Mouse (Mus musculus) stomach, postnatal 0 days (tissue): Measurements from ENCODE around the gene Kif3a. TPM values are rescaled to one million over a fixed set of nuclear protein-coding genes. Genes with fewer than 3 reads are reported as not detected.
A peak's percentile ranks its signal among the peaks of the same experiment; 100 is the strongest.

Source experiments
- ATAC-seq: fragments of 200-750 bp; cut with Nextera tagmentation; 2 replicates; pipeline ENCODE4 v1.8.0; 2017; ENCODE audit not compliant: low FRiP score, low TSS enrichment
- DNase-seq: peaks from one replicate; pipeline ENCODE4 v3.0.0-alpha.2; 2016; ENCODE audit warnings: low spot score
- H3K27ac ChIP-seq: fragments of 300-500 bp; sonication (generic); replicated peaks from 2 replicates; pipeline ENCODE4 v1.5.1; 2014; ENCODE audit warnings: mild to moderate bottlenecking, control low read depth
- H3K27me3 ChIP-seq: fragments of 300-500 bp; sonication (generic); 2 replicates; pipeline ENCODE4 v1.6.1; 2014; ENCODE audit warnings: low read length; ENCODE audit not compliant: control insufficient read depth, insufficient read depth
- H3K36me3 ChIP-seq: fragments of 300-500 bp; sonication (generic); 2 replicates; pipeline ENCODE4 v1.6.1; 2014; ENCODE audit warnings: low read length, mixed read lengths; ENCODE audit not compliant: control insufficient read depth, insufficient read depth
- H3K4me1 ChIP-seq: fragments of 300-500 bp; sonication (generic); replicated peaks from 2 replicates; pipeline ENCODE4 v1.6.1; 2014; ENCODE audit warnings: antibody characterized with exemption; ENCODE audit not compliant: control insufficient read depth, insufficient read depth
- H3K4me2 ChIP-seq: fragments of 300-500 bp; sonication (generic); replicated peaks from 2 replicates; pipeline ENCODE4 v1.6.1; 2014; ENCODE audit warnings: low read depth, mild to moderate bottlenecking, control low read depth, moderate library complexity
- H3K4me3 ChIP-seq: fragments of 300-500 bp; sonication (generic); 2 replicates; pipeline ENCODE4 v1.5.1; 2014; ENCODE audit warnings: low read depth, low read length, control low read depth
- H3K9ac ChIP-seq: fragments of 300-500 bp; sonication (generic); 2 replicates; pipeline ENCODE4 v1.6.1; 2014; ENCODE audit warnings: mild to moderate bottlenecking, low read length, control low read depth, mixed read lengths
- H3K9me3 ChIP-seq: fragments of 300-500 bp; sonication (generic); 2 replicates; pipeline ENCODE4 v1.6.1; 2016; ENCODE audit warnings: low read length; ENCODE audit not compliant: control insufficient read depth
- CTCF ChIP-seq: IDR thresholded peaks from 2 replicates; pipeline ENCODE4 v1.5.1; 2016; ENCODE audit warnings: antibody characterized with exemption, low read depth, mild to moderate bottlenecking, moderate library complexity
- EP300 ChIP-seq: optimal IDR thresholded peaks from 2 replicates; pipeline ENCODE3; 2016; ENCODE audit warnings: antibody characterized with exemption
- WGBS: fragments of 180-500 bp; shearing (Covaris S2); extraction: QIAGEN DNeasy Blood & Tissue Kit; methylation state at CpG from one replicate; pipeline ENCODE4 v1.1.7; 2014; 5-methylcytosine and 5-hydroxymethylcytosine counted together
- polyA plus RNA-seq: library from polyadenylated mRNA; unstranded; fragments of >200 nt; fragmentation: Nextera tagmentation; extraction: Ambion mirVana; gene quantifications from 2 replicates; pipeline ENCODE4 v1.2.1, GENCODE M21; 2015

The Kif3a gene
- polyA plus RNA-seq, 1 experiment from 2014 or later: 25.3 TPM

- Histone ChIP-seq H3K36me3 (no peaks in the 10 kb centered on the region), H3K27ac (no peak overlapping the region), H3K4me2 (no peak overlapping the region), H3K27me3 (no peaks in the 10 kb centered on the region), H3K9ac (no peak overlapping the region), H3K4me1 (peaks cover 2% of the 10 kb centered on the region), H3K4me3 (no peak overlapping the region), H3K9me3 (no peaks in the 10 kb centered on the region)
- WGBS: 55% methylated on average over 4 of the region's 4 CpGs
- TF ChIP-seq CTCF (no peak), EP300 (no peak)
- DNase-seq: no peak
- no peak for ATAC-seq
Observed at GRCm38 (mm10) chr11:53525461-53525860, 41.7 kb upstream of the Kif3a start.

GRCm38 (mm10) chr11:53528397-53529252 is 38.6 kb upstream of the Kif3a start:
- no peak overlapping the region for H3K4me2 ChIP-seq
- no peak for DNase-seq
- WGBS: 69% methylated on average over 9 of the region's 9 CpGs

GRCm38 (mm10) chr11:53529253-53529557 is 38.0 kb upstream of the Kif3a start:
- Histone ChIP-seq H3K4me2 (no peak overlapping the region; the same call in 1 of the 2 replicates), H3K4me1 (peaks cover 2% of the 10 kb centered on the region), H3K9ac (peak overlapping the region; percentile 35; the same call in 1 of the 2 replicates), H3K9me3 (no peaks in the 10 kb centered on the region), H3K36me3 (peaks cover 4% of the 10 kb centered on the region; the same call in 1 of the 2 replicates), H3K27ac (no peak overlapping the region), H3K27me3 (no peaks in the 10 kb centered on the region), H3K4me3 (no peak overlapping the region)
- ATAC-seq: peak; percentile 22; the same call in 1 of the 2 replicates
- TF ChIP-seq CTCF (no peak), EP300 (no peak)
- DNase-seq: peak; percentile 35
- 26% methylated on average over 6 of the region's 6 CpGs for WGBS

More at GRCm38 (mm10) chr11:53528397-53529252, 38.6 kb upstream of the Kif3a start:
- H3K27ac ChIP-seq: peak overlapping the region; percentile 30; the same call in 1 of the 2 replicates
- no peak overlapping the region for H3K4me3 ChIP-seq
- no peaks in the 10 kb centered on the region for H3K9me3 ChIP-seq
- H3K9ac ChIP-seq: no peak overlapping the region
- TF ChIP-seq CTCF (no peak), EP300 (no peak)
- H3K4me1 ChIP-seq: peaks cover 2% of the 10 kb centered on the region
- no peaks in the 10 kb centered on the region for H3K36me3 ChIP-seq
- ATAC-seq: no peak
- no peaks in the 10 kb centered on the region for H3K27me3 ChIP-seq

GRCm38 (mm10) chr11:53530001-53530400 is 37.2 kb upstream of the Kif3a start:
- no peak overlapping the region for H3K27ac ChIP-seq
- no peak overlapping the region for H3K4me2 ChIP-seq
- TF ChIP-seq EP300 (no peak), CTCF (no peak)
- peaks cover 10% of the 10 kb centered on the region; the same call in 1 of the 2 replicates for H3K36me3 ChIP-seq
- ATAC-seq (no peak), DNase-seq (no peak)
- H3K4me1 ChIP-seq: peaks cover 2% of the 10 kb centered on the region; the same call in 1 of the 2 replicates
- H3K9ac ChIP-seq: no peak overlapping the region
- no peaks in the 10 kb centered on the region for H3K9me3 ChIP-seq
- H3K27me3 ChIP-seq: no peaks in the 10 kb centered on the region
- no peak overlapping the region for H3K4me3 ChIP-seq
- 75% methylated on average over 9 of the region's 9 CpGs for WGBS

- Histone ChIP-seq H3K27me3 (no peaks in the 10 kb centered on the region), H3K9ac (no peak overlapping the region), H3K4me1 (no peaks in the 10 kb centered on the region; the same call in 1 of the 2 replicates), H3K36me3 (peaks cover 13% of the 10 kb centered on the region; the same call in 1 of the 2 replicates), H3K4me3 (no peak overlapping the region), H3K4me2 (no peak overlapping the region), H3K27ac (no peak overlapping the region), H3K9me3 (no peaks in the 10 kb centered on the region)
- no peak for DNase-seq
- ATAC-seq: no peak
- TF ChIP-seq CTCF: no peak
- TF ChIP-seq EP300: no peak
- WGBS: 87% methylated on average over 10 of the region's 10 CpGs
Observed at GRCm38 (mm10) chr11:53531578-53532230, 35.5 kb upstream of the Kif3a start.

GRCm38 (mm10) chr11:53532231-53532620 is 35.0 kb upstream of the Kif3a start:
- peak; percentile 21; the same call in 1 of the 2 replicates for TF ChIP-seq CTCF
- TF ChIP-seq EP300: no peak
- H3K4me3 ChIP-seq: no peak overlapping the region
- no peak for ATAC-seq
- H3K4me1 ChIP-seq: no peaks in the 10 kb centered on the region; the same call in 1 of the 2 replicates
- no peaks in the 10 kb centered on the region for H3K27me3 ChIP-seq
- H3K9me3 ChIP-seq: no peaks in the 10 kb centered on the region
- no peak overlapping the region for H3K4me2 ChIP-seq
- no peak for DNase-seq
- H3K9ac ChIP-seq: no peak overlapping the region
- peaks cover 13% of the 10 kb centered on the region; the same call in 1 of the 2 replicates for H3K36me3 ChIP-seq
- H3K27ac ChIP-seq: no peak overlapping the region
- 74% methylated on average over 1 of the region's 1 CpGs for WGBS
